Mouse (Mus musculus) hindbrain, embryonic 14.5 days (tissue): ENCODE data around the gene Dnase1. TPM values are rescaled to one million over a fixed set of nuclear protein-coding genes. Genes with fewer than 3 reads are reported as not detected.

Experiments
- ATAC-seq: fragments of 200-750 bp; cut with Nextera tagmentation; 2 replicates; pipeline ENCODE4 v1.8.0; 2017; ENCODE audit warnings: moderate number of reproducible peaks, mild to moderate bottlenecking, moderate TSS enrichment, moderate library complexity; ENCODE audit not compliant: low FRiP score
- DNase-seq: peaks from one replicate; pipeline ENCODE4 v3.0.0-alpha.2; 2015; ENCODE audit warnings: low spot score
- H3K27ac ChIP-seq: fragments of 300-500 bp; sonication (generic); 2 replicates; pipeline ENCODE4 v1.5.1; 2014; ENCODE audit warnings: mild to moderate bottlenecking, moderate library complexity
- H3K27me3 ChIP-seq: fragments of 300-500 bp; sonication (generic); 2 replicates; pipeline ENCODE4 v1.6.1; 2014; ENCODE audit warnings: mild to moderate bottlenecking, low read length, mixed read lengths; ENCODE audit not compliant: control insufficient read depth, insufficient read depth
- H3K36me3 ChIP-seq: fragments of 300-500 bp; sonication (generic); replicated peaks from 2 replicates; pipeline ENCODE4 v1.6.1; 2014; ENCODE audit not compliant: control insufficient read depth, insufficient read depth
- H3K4me1 ChIP-seq: fragments of 300-500 bp; sonication (generic); replicated peaks from 2 replicates; pipeline ENCODE4 v1.6.1; 2014; ENCODE audit warnings: antibody characterized with exemption, low read length, mixed read lengths; ENCODE audit not compliant: control insufficient read depth, insufficient read depth
- H3K4me2 ChIP-seq: fragments of 300-500 bp; sonication (generic); replicated peaks from 2 replicates; pipeline ENCODE4 v1.6.1; 2014; ENCODE audit warnings: mild to moderate bottlenecking, moderate library complexity
- H3K4me3 ChIP-seq: fragments of 300-500 bp; sonication (generic); replicated peaks from 2 replicates; pipeline ENCODE4 v1.5.1; 2014; ENCODE audit warnings: mild to moderate bottlenecking, low read length
- H3K9ac ChIP-seq: fragments of 300-500 bp; sonication (generic); 2 replicates; pipeline ENCODE4 v1.6.1; 2014
- H3K9me3 ChIP-seq: fragments of 300-500 bp; sonication (generic); 2 replicates; pipeline ENCODE4 v1.6.1; 2016; ENCODE audit warnings: low read length; ENCODE audit not compliant: control insufficient read depth
- WGBS: fragments of 180-500 bp; shearing (Covaris S2); extraction: QIAGEN DNeasy Blood & Tissue Kit; methylation state at CpG from one replicate; pipeline ENCODE4 v1.1.7; 2014; 5-methylcytosine and 5-hydroxymethylcytosine counted together
- polyA plus RNA-seq: library from polyadenylated mRNA; unstranded; fragments of >200 nt; fragmentation: Nextera tagmentation; extraction: Ambion mirVana; gene quantifications from 2 replicates; pipeline ENCODE4 v1.2.1, GENCODE M21; 2014

Dnase1 gene
- polyA plus RNA-seq, 1 experiment from 2014 or later: 6.8 TPM

DNA sequence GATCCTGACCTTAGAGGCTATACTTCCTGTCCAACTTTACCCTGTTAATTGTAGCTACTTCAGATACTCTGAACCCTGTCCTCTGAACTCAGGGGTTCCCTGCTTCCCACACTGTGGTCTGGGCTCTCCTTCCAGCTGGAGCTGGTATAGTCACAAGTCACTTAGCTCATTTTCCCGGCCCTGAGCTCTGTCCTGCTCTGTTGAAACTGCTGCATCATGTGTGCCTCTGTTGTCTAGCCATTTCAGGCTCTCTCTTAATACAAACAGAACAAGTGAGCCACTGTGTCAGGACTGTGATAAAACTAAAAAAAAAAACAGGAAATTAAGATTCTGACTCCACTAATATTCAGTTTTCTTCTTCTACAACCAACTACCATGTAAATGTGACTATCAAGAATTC is 10.1 kb upstream of the Dnase1 start:
- H3K4me2 ChIP-seq: no peak overlapping the region
- H3K27ac ChIP-seq: no peak overlapping the region
- no peak overlapping the region for H3K4me3 ChIP-seq
- ATAC-seq (no peak), DNase-seq (no peak)
- H3K9me3 ChIP-seq: no peaks in the 10 kb centered on the region
- H3K9ac ChIP-seq: no peak overlapping the region
- H3K4me1 ChIP-seq: no peaks in the 10 kb centered on the region
- WGBS: 79% methylated on average over 1 of the region's 1 CpGs
- H3K36me3 ChIP-seq: no peaks in the 10 kb centered on the region
- no peaks in the 10 kb centered on the region for H3K27me3 ChIP-seq

DNA sequence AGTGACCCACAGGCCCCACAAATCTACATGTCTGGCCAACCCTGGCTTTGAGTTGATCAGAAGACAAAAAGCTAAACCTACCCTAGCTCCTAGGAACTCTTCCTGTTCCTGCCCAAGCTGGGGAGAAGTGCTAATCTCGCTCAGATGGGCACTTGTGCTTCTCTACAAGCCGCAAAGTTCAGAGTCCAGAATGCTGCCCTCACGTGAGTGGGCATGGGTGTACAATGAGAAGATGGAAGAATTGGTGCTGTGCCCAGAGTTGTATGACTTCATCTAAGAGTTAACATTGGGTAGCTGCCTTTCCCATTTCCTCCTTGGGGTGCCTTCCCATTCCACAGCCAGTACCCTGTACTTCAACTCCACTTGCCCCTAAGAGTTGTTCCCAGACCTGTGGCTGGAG is 9.5 kb upstream of the Dnase1 start:
- no peak for DNase-seq
- H3K36me3 ChIP-seq: no peaks in the 10 kb centered on the region
- no peak overlapping the region for H3K4me3 ChIP-seq
- no peak overlapping the region for H3K9ac ChIP-seq
- no peak overlapping the region for H3K4me2 ChIP-seq
- H3K9me3 ChIP-seq: no peaks in the 10 kb centered on the region
- WGBS: 83% methylated on average over 3 of the region's 3 CpGs
- no peak overlapping the region for H3K27ac ChIP-seq
- no peaks in the 10 kb centered on the region for H3K27me3 ChIP-seq
- H3K4me1 ChIP-seq: no peaks in the 10 kb centered on the region
- no peak for ATAC-seq

DNA sequence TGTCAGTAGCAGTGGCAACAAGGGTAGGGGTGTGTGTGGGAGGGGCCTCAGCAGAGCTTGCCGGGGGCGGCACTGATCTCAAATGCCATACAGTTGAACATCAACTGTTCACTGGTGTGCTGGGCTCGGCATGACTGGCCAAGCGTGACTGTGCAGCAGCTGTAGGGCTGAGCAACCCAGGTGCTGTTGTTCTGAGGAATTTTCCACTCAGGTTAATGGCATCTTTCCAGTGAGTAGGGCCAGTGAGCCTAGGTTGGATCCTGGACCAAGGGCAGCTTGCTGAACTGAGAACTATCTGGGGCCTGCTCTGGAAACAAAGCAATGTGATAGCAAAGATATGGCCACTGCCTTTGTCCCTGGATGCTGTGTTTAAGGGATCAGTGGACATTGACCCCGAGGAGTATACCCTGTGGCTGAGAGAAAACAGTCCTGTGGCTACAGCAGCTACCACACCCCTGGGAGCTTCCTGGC is 7.3 kb upstream of the Dnase1 start:
- no peak overlapping the region for H3K9ac ChIP-seq
- ATAC-seq (no peak), DNase-seq (no peak)
- H3K27me3 ChIP-seq: no peaks in the 10 kb centered on the region
- no peaks in the 10 kb centered on the region for H3K9me3 ChIP-seq
- H3K27ac ChIP-seq: no peak overlapping the region
- no peak overlapping the region for H3K4me2 ChIP-seq
- no peaks in the 10 kb centered on the region for H3K36me3 ChIP-seq
- H3K4me3 ChIP-seq: no peak overlapping the region
- 81% methylated on average over 5 of the region's 5 CpGs for WGBS
- H3K4me1 ChIP-seq: no peaks in the 10 kb centered on the region

DNA sequence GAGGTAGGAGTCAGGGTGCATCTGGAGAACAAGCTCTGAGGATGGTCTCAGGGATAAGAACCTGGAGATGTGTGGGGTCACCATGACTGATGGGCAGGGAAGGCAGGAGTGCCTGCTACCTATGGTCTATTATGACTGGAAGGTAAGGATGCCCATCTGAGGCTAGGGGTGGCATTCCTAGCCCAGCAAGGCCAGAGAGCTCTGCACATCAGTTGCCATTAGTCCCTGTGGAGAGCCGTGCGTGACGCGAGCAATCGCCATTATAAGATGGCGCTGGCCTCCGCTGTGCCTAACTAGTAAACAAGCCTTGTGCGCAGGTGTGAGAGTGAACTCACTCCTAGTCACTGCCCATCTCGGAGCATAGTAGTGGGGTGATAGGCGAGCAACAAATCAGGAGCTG is 6.2 kb upstream of the Dnase1 start:
- Histone ChIP-seq H3K4me1 (no peaks in the 10 kb centered on the region), H3K36me3 (no peaks in the 10 kb centered on the region), H3K27me3 (no peaks in the 10 kb centered on the region), H3K4me2 (no peak overlapping the region), H3K9ac (no peak overlapping the region), H3K27ac (no peak overlapping the region), H3K9me3 (no peaks in the 10 kb centered on the region), H3K4me3 (no peak overlapping the region)
- DNase-seq: no peak
- ATAC-seq: no peak
- WGBS: 96% methylated on average over 10 of the region's 10 CpGs

DNA sequence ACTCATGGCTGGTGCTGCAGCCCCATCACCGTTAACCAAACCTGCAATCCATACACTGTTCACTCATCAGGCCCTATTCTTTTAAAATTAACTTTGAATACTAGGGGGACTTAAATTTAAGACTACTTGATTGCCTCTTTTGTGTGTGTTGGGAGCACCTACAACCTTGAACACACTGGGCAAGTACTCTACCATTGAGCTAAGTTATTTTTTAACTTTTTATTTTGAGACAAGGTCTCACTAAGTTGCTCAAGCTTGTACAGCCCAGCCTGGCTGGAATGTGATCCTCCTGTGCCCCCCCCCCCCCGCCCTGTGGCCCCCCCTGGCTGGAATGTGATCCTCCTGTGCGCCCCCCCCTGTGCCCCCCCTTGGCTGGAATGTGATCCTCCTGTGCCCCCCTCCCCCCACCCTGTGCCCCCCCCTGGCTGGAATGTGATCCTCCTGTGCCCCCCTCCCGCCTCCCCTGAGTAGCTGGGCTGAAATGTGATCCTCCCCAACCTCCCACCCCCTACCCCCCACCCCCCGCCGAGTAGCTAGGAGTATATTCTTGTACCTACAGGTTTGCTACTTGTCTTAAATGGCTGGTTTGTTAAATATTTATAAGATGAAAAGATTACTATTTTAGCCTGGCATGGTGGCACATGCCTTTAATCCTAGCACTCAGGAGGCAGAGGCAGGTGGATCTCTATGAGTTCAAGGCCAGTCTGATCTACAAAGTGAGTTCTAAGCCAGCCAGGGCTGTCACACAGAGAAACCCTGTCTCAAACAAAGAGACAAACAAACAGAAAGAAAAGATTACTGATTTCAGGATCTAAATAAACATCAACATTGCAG is 5.1 kb upstream of the Dnase1 start:
- no peak overlapping the region for H3K9ac ChIP-seq
- no peak overlapping the region for H3K27ac ChIP-seq
- H3K36me3 ChIP-seq: peaks cover 5% of the 10 kb centered on the region
- no peak overlapping the region for H3K4me2 ChIP-seq
- H3K27me3 ChIP-seq: no peaks in the 10 kb centered on the region
- ATAC-seq (no peak), DNase-seq (no peak)
- WGBS: 61% methylated on average over 5 of the region's 6 CpGs
- H3K4me1 ChIP-seq: no peaks in the 10 kb centered on the region
- no peaks in the 10 kb centered on the region for H3K9me3 ChIP-seq
- H3K4me3 ChIP-seq: no peak overlapping the region

DNA sequence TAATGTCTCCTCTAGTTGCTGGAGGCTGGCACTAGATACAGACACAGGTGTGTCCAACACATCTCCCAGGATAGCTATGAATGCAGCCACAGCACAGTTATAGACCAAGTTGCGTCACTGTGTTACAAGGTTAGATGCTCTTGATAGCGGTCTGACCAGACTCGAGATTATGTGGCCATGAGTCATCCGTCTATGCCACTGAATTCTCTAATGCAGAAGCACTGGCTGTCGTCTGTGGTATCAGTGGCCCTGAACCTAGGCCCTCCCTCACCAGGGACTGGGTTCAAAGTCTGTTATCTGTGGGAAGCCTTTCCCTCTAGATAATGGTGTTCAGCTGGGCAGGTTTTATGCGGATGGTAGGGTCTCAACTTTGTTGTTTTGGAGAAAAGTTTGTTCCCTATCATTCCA is 4.4 kb upstream of the Dnase1 start:
- WGBS: 91% methylated on average over 6 of the region's 6 CpGs
- Histone ChIP-seq H3K4me1 (no peaks in the 10 kb centered on the region), H3K4me2 (no peak overlapping the region), H3K4me3 (no peak overlapping the region), H3K27ac (no peak overlapping the region), H3K27me3 (no peaks in the 10 kb centered on the region), H3K9me3 (no peaks in the 10 kb centered on the region), H3K9ac (no peak overlapping the region), H3K36me3 (peaks cover 12% of the 10 kb centered on the region)
- ATAC-seq: no peak
- DNase-seq: no peak

DNA sequence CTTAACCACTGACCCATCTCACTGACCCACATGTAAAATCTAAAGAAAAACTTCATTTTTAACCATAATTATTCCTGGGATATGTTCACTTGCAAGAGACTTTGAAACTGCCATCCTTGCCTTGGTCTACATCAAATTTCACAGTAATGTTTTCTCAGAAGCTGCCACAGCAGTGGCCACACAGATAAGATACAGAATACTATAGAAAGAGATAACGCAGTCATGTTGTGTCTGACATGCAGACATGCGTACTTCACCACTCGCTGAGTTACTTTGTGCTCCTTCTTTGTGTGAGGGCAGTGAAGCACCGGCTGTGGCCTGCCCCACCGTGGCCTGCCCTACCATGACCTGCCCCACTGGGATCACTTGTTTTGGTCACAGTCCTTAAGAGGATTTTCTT is 2.8 kb upstream of the Dnase1 start:
- no peak for DNase-seq
- H3K9ac ChIP-seq: no peak overlapping the region
- no peaks in the 10 kb centered on the region for H3K9me3 ChIP-seq
- H3K27ac ChIP-seq: no peak overlapping the region
- no peak overlapping the region for H3K4me3 ChIP-seq
- H3K36me3 ChIP-seq: peaks cover 28% of the 10 kb centered on the region
- no peak for ATAC-seq
- H3K27me3 ChIP-seq: no peaks in the 10 kb centered on the region
- 59% methylated on average over 5 of the region's 5 CpGs for WGBS
- H3K4me2 ChIP-seq: no peak overlapping the region
- H3K4me1 ChIP-seq: no peaks in the 10 kb centered on the region

DNA sequence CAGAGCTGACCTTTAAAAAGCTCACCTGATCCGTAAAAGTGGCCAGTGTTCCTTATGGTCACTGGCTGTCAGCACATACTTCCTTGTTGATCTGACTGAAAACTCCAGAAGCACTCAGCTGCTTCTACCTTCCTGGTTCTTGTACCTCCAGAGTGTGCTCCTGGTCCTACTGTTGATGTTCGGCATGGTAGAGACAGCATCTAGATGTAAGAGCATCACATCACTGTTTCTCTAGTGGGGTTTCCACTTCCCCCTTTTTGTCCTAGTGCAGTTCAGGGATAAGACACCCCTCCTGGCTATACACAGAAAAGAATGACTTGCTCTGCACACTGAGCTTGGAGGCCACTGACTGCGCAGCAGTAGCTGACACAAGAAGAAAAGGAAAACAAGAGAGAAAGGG is 2.3 kb upstream of the Dnase1 start:
- Histone ChIP-seq H3K4me2 (no peak overlapping the region), H3K4me3 (no peak overlapping the region), H3K27ac (no peak overlapping the region), H3K9ac (no peak overlapping the region), H3K27me3 (no peaks in the 10 kb centered on the region), H3K9me3 (no peaks in the 10 kb centered on the region), H3K36me3 (peaks cover 33% of the 10 kb centered on the region), H3K4me1 (no peaks in the 10 kb centered on the region)
- no peak for ATAC-seq
- DNase-seq: no peak
- 87% methylated on average over 3 of the region's 3 CpGs for WGBS

DNA sequence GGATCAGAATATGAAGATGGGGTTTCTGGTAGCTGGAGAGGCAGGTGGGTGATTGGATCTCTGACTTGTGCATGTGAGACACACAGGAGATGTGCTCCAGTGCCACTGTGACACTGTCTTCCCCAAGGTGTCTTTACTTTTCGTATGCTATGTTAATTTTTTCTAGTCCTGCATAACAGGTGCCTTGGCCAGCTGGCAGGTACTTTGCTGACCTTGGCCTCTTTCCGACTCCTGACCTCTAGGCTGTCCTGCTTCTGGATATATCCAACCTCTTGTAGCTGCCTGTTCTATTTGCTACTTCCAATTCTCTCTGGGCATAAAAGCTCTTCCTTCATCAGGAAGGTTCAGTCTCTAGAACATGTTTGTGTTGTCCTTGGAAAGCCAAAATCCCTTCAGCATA is 1.2 kb upstream of the Dnase1 start:
- H3K4me1 ChIP-seq: no peaks in the 10 kb centered on the region
- no peaks in the 10 kb centered on the region for H3K9me3 ChIP-seq
- no peak overlapping the region for H3K4me2 ChIP-seq
- no peak overlapping the region for H3K4me3 ChIP-seq
- WGBS: 95% methylated on average over 2 of the region's 2 CpGs
- no peak overlapping the region for H3K9ac ChIP-seq
- ATAC-seq (no peak), DNase-seq (no peak)
- peaks cover 44% of the 10 kb centered on the region for H3K36me3 ChIP-seq
- no peak overlapping the region for H3K27ac ChIP-seq
- H3K27me3 ChIP-seq: no peaks in the 10 kb centered on the region

DNA sequence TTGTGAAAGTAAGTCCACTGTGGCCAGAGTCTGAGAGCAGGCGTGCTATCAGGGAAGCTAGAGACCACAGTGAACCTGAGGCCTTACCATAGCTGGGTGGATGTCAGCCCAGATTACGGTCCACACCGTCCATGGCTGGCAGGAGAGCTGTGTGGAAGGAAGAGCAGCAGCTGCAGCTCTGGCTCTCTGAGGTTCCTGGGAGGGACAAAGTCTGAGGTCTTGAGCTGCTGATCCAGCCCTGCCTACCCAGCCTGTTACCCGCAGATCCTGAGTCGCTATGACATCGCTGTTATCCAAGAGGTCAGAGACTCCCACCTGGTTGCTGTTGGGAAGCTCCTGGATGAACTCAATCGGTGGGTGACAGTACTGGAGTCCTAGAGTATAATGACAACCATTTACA is 948 bp downstream of the Dnase1 start:
- peaks cover 64% of the 10 kb centered on the region for H3K36me3 ChIP-seq
- DNase-seq (no peak), ATAC-seq (no peak)
- WGBS: 94% methylated on average over 7 of the region's 7 CpGs
- H3K4me2 ChIP-seq: no peak overlapping the region
- no peaks in the 10 kb centered on the region for H3K9me3 ChIP-seq
- H3K27ac ChIP-seq: no peak overlapping the region
- no peak overlapping the region for H3K9ac ChIP-seq
- no peaks in the 10 kb centered on the region for H3K27me3 ChIP-seq
- H3K4me3 ChIP-seq: no peak overlapping the region
- H3K4me1 ChIP-seq: no peaks in the 10 kb centered on the region
